8 mouse cellular contexts compared by ENCODE assay signal in the genomic region with DNA sequence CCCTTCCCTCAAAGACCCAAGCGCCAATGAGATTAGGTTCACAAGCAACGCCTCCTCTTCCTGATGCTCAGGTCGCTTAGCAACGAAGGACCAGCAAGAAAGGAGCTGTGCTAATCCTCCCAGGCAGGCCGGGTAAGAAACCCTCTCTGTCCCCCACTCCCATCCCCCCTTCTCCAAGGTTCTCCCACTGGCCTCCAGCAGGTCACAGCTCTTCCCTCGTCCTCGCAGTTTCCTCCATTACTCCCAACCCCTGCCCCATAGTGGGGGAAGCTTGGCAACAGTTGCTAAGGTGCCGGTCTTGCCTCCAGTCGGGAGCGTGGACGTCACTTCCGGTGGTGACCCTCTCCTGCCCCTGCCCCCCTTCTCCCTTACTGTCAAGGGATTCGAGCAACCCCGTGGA. TPM values are rescaled to one million over a fixed set of nuclear protein-coding genes. Genes with fewer than 3 reads are reported as not detected.
DNase-seq lines count a peak whose midpoint lies in the region; ATAC-seq and TF ChIP-seq lines count a peak whose summit lies in the region.

No protein-coding gene starts in this region.

- H3K27ac ChIP-seq in ES-Bruce4 (ENCODE audit: insufficient read depth, low read length) = no peak overlapping the region
- peak overlapping the region; percentile 96 for H3K27ac ChIP-seq in forebrain, embryonic 15.5 days (replicated peaks)
- no peak overlapping the region for H3K27ac ChIP-seq in liver, embryonic 12.5 days

- intact Hi-C loops in heart, postnatal 14 days (cut with DNase I) = loop anchor here (5.0 kb wide), 1 partner anchor 110 kb away; a partner anchor contains a TSS

- peak; percentile 76 for DNase-seq in cerebellum, adult 11 months
- DNase-seq in heart, postnatal 14 days = peak; percentile 51 to 75
- DNase-seq in kidney, postnatal 36 days = peak; percentile 79 to 82
- DNase-seq in natural killer cell, adult 2 months (ENCODE audit: low spot score in 2 of 2) = peak; percentile 44 to 54
- peak; percentile 39 for DNase-seq in thymus, postnatal 0 days (ENCODE audit: low spot score)

- H3K4me1 ChIP-seq in ES-Bruce4 (ENCODE audit: control insufficient read depth, insufficient read depth, low read length) = no peaks in the 10 kb centered on the region
- H3K4me1 ChIP-seq in forebrain, embryonic 15.5 days = peaks cover 52% of the 10 kb centered on the region
- H3K4me1 ChIP-seq in liver, embryonic 12.5 days = peaks cover 47% of the 10 kb centered on the region

- H3K9me3 ChIP-seq in ES-Bruce4 (replicated peaks; ENCODE audit: control insufficient read depth, insufficient read depth, low read length, poor library complexity, severe bottlenecking) = no peaks in the 10 kb centered on the region
- no peaks in the 10 kb centered on the region for H3K9me3 ChIP-seq in forebrain, embryonic 15.5 days
- no peaks in the 10 kb centered on the region for H3K9me3 ChIP-seq in liver, embryonic 12.5 days (replicated peaks)

- peak; percentile 74 for ATAC-seq in forebrain, embryonic 15.5 days (replicated peaks)
- no peak for ATAC-seq in liver, embryonic 12.5 days

- peak overlapping the region; percentile 62 for H3K4me3 ChIP-seq in ES-Bruce4 (ENCODE audit: low read depth, low read length)
- H3K4me3 ChIP-seq in forebrain, embryonic 15.5 days = peak overlapping the region; percentile 46
- peak overlapping the region; percentile 3; the same call in 1 of the 2 replicates for H3K4me3 ChIP-seq in liver, embryonic 12.5 days

- no peaks in the 10 kb centered on the region for H3K36me3 ChIP-seq in ES-Bruce4 (ENCODE audit: control insufficient read depth, insufficient read depth, low read length, poor library complexity, severe bottlenecking)
- H3K36me3 ChIP-seq in forebrain, embryonic 15.5 days = peaks cover 23% of the 10 kb centered on the region
- peaks cover 35% of the 10 kb centered on the region for H3K36me3 ChIP-seq in liver, embryonic 12.5 days

- WGBS in forebrain, embryonic 15.5 days = under 1% methylated on average over 14 of the region's 14 CpGs
- 3% methylated on average over 14 of the region's 14 CpGs for WGBS in liver, embryonic 12.5 days (ENCODE audit: insufficient replicate concordance)

- peak overlapping the region; percentile 42; the same call in 1 of the 2 replicates for H3K9ac ChIP-seq in ES-Bruce4 (ENCODE audit: low read depth, poor library complexity, severe bottlenecking)
- H3K9ac ChIP-seq in forebrain, embryonic 15.5 days (replicated peaks) = peak overlapping the region; percentile 57
- no peak overlapping the region for H3K9ac ChIP-seq in liver, embryonic 12.5 days

- no peaks in the 10 kb centered on the region for H3K27me3 ChIP-seq in ES-Bruce4 (ENCODE audit: control insufficient read depth, insufficient read depth, low read length, poor library complexity, severe bottlenecking)
- no peaks in the 10 kb centered on the region for H3K27me3 ChIP-seq in forebrain, embryonic 15.5 days
- H3K27me3 ChIP-seq in liver, embryonic 12.5 days (replicated peaks) = peaks cover 62% of the 10 kb centered on the region

- H3K4me2 ChIP-seq in forebrain, embryonic 15.5 days (replicated peaks) = peak overlapping the region; percentile 88
- peak overlapping the region; percentile 56 for H3K4me2 ChIP-seq in liver, embryonic 12.5 days

- TF ChIP-seq CTCF in ES-Bruce4 (IDR thresholded peaks at IDR 0.05; ENCODE audit: low read depth, low read length) = no peak

- no peak for TF ChIP-seq EP300 in ES-Bruce4 (IDR thresholded peaks at IDR 0.05; ENCODE audit: insufficient read depth, low read depth, low read length)

- TF ChIP-seq POLR2A in ES-Bruce4 (IDR thresholded peaks at IDR 0.05; ENCODE audit: insufficient read depth, low read length) = no peak

RNA-seq across cellular contexts. Expression of a gene that starts 0.7 kb away (rescaled TPM):
- polyA plus RNA-seq in ES-Bruce4 (2011; ENCODE audit: insufficient read depth, insufficient read length, low read depth, missing spikeins) = 2.2 and 3.3 TPM in 2 replicates
- 35.2 and 39.3 TPM in 2 replicates for polyA plus RNA-seq in forebrain, embryonic 15.5 days (2015; fragmentation: Nextera tagmentation; extraction: Ambion mirVana)
- 1 to 10 TPM; 5.9 to 6.1 TPM for total RNA-seq in heart, postnatal 14 days (2021)
- polyA plus RNA-seq in liver, embryonic 12.5 days (2016; fragmentation: Nextera tagmentation; extraction: Ambion mirVana) = 0.54 and 0.67 TPM in 2 replicates
- 0.22 and 0.60 TPM in 2 replicates for polyA plus RNA-seq in thymus, postnatal 0 days (2015; fragmentation: Nextera tagmentation; extraction: Ambion mirVana)

RNA-seq across cellular contexts. Expression of a gene that starts 3.1 kb away (rescaled TPM):
- 1.5 and 2.0 TPM in 2 replicates for polyA plus RNA-seq in ES-Bruce4 (2011; ENCODE audit: insufficient read depth, insufficient read length, low read depth, missing spikeins)
- 0.24 and 0.32 TPM in 2 replicates for polyA plus RNA-seq in forebrain, embryonic 15.5 days (2015; fragmentation: Nextera tagmentation; extraction: Ambion mirVana)
- total RNA-seq in heart, postnatal 14 days (2021) = 1 to 10 TPM; 7.8 TPM
- polyA plus RNA-seq in liver, embryonic 12.5 days (2016; fragmentation: Nextera tagmentation; extraction: Ambion mirVana) = 0.13 and 0.19 TPM in 2 replicates
- polyA plus RNA-seq in thymus, postnatal 0 days (2015; fragmentation: Nextera tagmentation; extraction: Ambion mirVana) = 0.07 and 0.19 TPM in 2 replicates

RNA-seq across cellular contexts. Expression of a gene that starts 7.5 kb away (rescaled TPM):
- polyA plus RNA-seq in ES-Bruce4 (2011; ENCODE audit: insufficient read depth, insufficient read length, low read depth, missing spikeins) = 5.0 and 5.4 TPM in 2 replicates
- 4.0 and 4.2 TPM in 2 replicates for polyA plus RNA-seq in forebrain, embryonic 15.5 days (2015; fragmentation: Nextera tagmentation; extraction: Ambion mirVana)
- total RNA-seq in heart, postnatal 14 days (2021) = 1 to 10 TPM; 9.4 to 9.6 TPM
- 2.4 and 2.7 TPM in 2 replicates for polyA plus RNA-seq in liver, embryonic 12.5 days (2016; fragmentation: Nextera tagmentation; extraction: Ambion mirVana)
- polyA plus RNA-seq in thymus, postnatal 0 days (2015; fragmentation: Nextera tagmentation; extraction: Ambion mirVana) = 2.7 and 3.1 TPM in 2 replicates

RNA-seq across cellular contexts. Expression of a gene that starts 16.2 kb away (rescaled TPM):
- polyA plus RNA-seq in ES-Bruce4 (2011; ENCODE audit: insufficient read depth, insufficient read length, low read depth, missing spikeins) = 1.1 TPM in 2 replicates
- 0.31 and 0.33 TPM in 2 replicates for polyA plus RNA-seq in forebrain, embryonic 15.5 days (2015; fragmentation: Nextera tagmentation; extraction: Ambion mirVana)
- not detected for total RNA-seq in heart, postnatal 14 days (2021)
- polyA plus RNA-seq in liver, embryonic 12.5 days (2016; fragmentation: Nextera tagmentation; extraction: Ambion mirVana) = 0.10 TPM in 1 of 2 replicates, not detected in the other
- 0.10 TPM in 2 replicates for polyA plus RNA-seq in thymus, postnatal 0 days (2015; fragmentation: Nextera tagmentation; extraction: Ambion mirVana)

RNA-seq across cellular contexts. Expression of a gene that starts 41.7 kb away (rescaled TPM):
- 0.48 and 1.0 TPM in 2 replicates for polyA plus RNA-seq in ES-Bruce4 (2011; ENCODE audit: insufficient read depth, insufficient read length, low read depth, missing spikeins)
- not detected in 2 replicates for polyA plus RNA-seq in forebrain, embryonic 15.5 days (2015; fragmentation: Nextera tagmentation; extraction: Ambion mirVana)
- total RNA-seq in heart, postnatal 14 days (2021) = 10 to 100 TPM in 1 of 2 experiments, 1 to 10 TPM in 1; 4.2 to 11.6 TPM
- not detected in 2 replicates for polyA plus RNA-seq in liver, embryonic 12.5 days (2016; fragmentation: Nextera tagmentation; extraction: Ambion mirVana)
- polyA plus RNA-seq in thymus, postnatal 0 days (2015; fragmentation: Nextera tagmentation; extraction: Ambion mirVana) = 0.09 and 0.21 TPM in 2 replicates

Comparison
In these comparisons a context has a peak if more than half of its experiments do, and no peak if none do; other contexts are left out.
1. H3K4me3 ChIP-seq: peak in every context shown above with its lines; median percentile 62 in ES-Bruce4; 46 in forebrain, embryonic 15.5 days; 3 in liver, embryonic 12.5 days.